Comparison of ENCODE assay signal across 15 mouse cellular contexts in the genomic region with DNA sequence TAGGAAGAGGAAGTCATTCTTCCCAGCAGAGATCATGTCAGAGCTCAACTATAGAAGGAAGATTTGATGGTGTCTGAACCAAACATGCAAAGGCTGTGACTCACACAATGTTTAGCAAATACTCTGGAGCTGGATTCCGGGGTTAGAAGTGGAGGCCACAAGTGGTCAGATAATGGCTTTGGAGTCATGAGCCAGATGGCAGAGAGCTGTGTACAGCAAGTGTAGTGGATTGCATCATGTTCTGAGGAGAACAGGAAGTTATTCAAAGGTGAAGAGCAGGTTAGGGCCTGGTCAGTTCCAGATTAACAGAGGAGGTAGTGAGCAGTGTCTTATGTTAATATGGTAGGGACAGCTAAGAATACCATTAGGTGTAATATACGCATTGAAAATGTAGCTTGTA. TPM values are rescaled to one million over a fixed set of nuclear protein-coding genes. Genes with fewer than 3 reads are reported as not detected.
A peak's percentile ranks its signal among the peaks of the same experiment; 100 is the strongest.
DNase-seq lines count a peak whose midpoint lies in the region; ATAC-seq and TF ChIP-seq lines count a peak whose summit lies in the region.
"Had no signal": no experiment of that assay in that cellular context is flagged by ENCODE, and none has a peak within 500 bp of the region (broad histone marks: within the 10 kb centered on the region; RNA-seq: fewer than 3 reads in every experiment).

No protein-coding gene starts in this region.

- H3K36me3 ChIP-seq in midbrain, embryonic 11.5 days (ENCODE audit: control insufficient read depth, insufficient read depth, low read length): peaks cover 3% of the 10 kb centered on the region; the same call in 1 of the 2 replicates
- H3K36me3 ChIP-seq in midbrain, embryonic 10.5 days: peaks cover 68% of the 10 kb centered on the region
- H3K36me3 ChIP-seq in lung, embryonic 16.5 days (ENCODE audit: control insufficient read depth, insufficient read depth, low read length): peaks cover 23% of the 10 kb centered on the region
- H3K36me3 ChIP-seq in hindbrain, embryonic 14.5 days (replicated peaks; ENCODE audit: control insufficient read depth, insufficient read depth): peaks cover 59% of the 10 kb centered on the region

- no peak overlapping the region for H3K27ac ChIP-seq in midbrain, embryonic 11.5 days (ENCODE audit: low read depth, low read length)
- H3K27ac ChIP-seq in midbrain, embryonic 10.5 days (replicated peaks): no peak overlapping the region
- no peak overlapping the region for H3K27ac ChIP-seq in lung, embryonic 16.5 days (ENCODE audit: low read length)
- H3K27ac ChIP-seq in layer of hippocampus, adult 2 months: no peak overlapping the region
- no peak overlapping the region for H3K27ac ChIP-seq in hindbrain, embryonic 14.5 days
- H3K27ac ChIP-seq: embryonic facial prominence, embryonic 15.5 days; forebrain, embryonic 13.5 days; neural tube, embryonic 12.5 days had no signal

- no peak overlapping the region for H3K4me3 ChIP-seq in midbrain, embryonic 11.5 days (ENCODE audit: low read depth, low read length)
- no peak overlapping the region for H3K4me3 ChIP-seq in midbrain, embryonic 10.5 days
- no peak overlapping the region for H3K4me3 ChIP-seq in lung, embryonic 16.5 days (ENCODE audit: low read length)
- no peak overlapping the region for H3K4me3 ChIP-seq in layer of hippocampus, adult 2 months
- H3K4me3 ChIP-seq in hindbrain, embryonic 14.5 days (replicated peaks; ENCODE audit: low read length): no peak overlapping the region
- H3K4me3 ChIP-seq: embryonic facial prominence, embryonic 15.5 days; forebrain, embryonic 13.5 days; neural tube, embryonic 12.5 days had no signal

- CTCF ChIA-PET in Patski (lab: Charles Lee): interaction anchor here (0.9 to 5.9 kb wide), 7 partner anchors 9 to 84 kb away, joined by 3 to 35 read pairs (median 3); no protein-coding TSS in a partner anchor

- H3K4me1 ChIP-seq in midbrain, embryonic 11.5 days (ENCODE audit: control insufficient read depth, insufficient read depth, low read length): no peaks in the 10 kb centered on the region
- no peaks in the 10 kb centered on the region for H3K4me1 ChIP-seq in midbrain, embryonic 10.5 days
- no peaks in the 10 kb centered on the region; the same call in 1 of the 2 replicates for H3K4me1 ChIP-seq in lung, embryonic 16.5 days (replicated peaks; ENCODE audit: control insufficient read depth, insufficient read depth, low read length)
- no peaks in the 10 kb centered on the region for H3K4me1 ChIP-seq in hindbrain, embryonic 14.5 days (replicated peaks; ENCODE audit: control insufficient read depth, insufficient read depth, low read length)
- H3K4me1 ChIP-seq: embryonic facial prominence, embryonic 15.5 days; forebrain, embryonic 13.5 days; neural tube, embryonic 12.5 days had no signal

- 97% methylated on average over 2 of the region's 2 CpGs for WGBS in midbrain, embryonic 11.5 days
- WGBS in midbrain, embryonic 10.5 days: 95% methylated on average over 2 of the region's 2 CpGs
- WGBS in lung, embryonic 16.5 days: 74% methylated on average over 2 of the region's 2 CpGs
- WGBS in hindbrain, embryonic 14.5 days: 94% methylated on average over 2 of the region's 2 CpGs

- in situ Hi-C loops in Patski (cut with MboI; ENCODE audit: low pct_unique_long_range_greater_than_20kb): no loop called here

- no peaks in the 10 kb centered on the region for H3K27me3 ChIP-seq in midbrain, embryonic 11.5 days (ENCODE audit: control insufficient read depth, insufficient read depth, low read length)
- no peaks in the 10 kb centered on the region for H3K27me3 ChIP-seq in midbrain, embryonic 10.5 days (ENCODE audit: low read depth, poor library complexity, severe bottlenecking)
- no peaks in the 10 kb centered on the region for H3K27me3 ChIP-seq in Patski
- no peaks in the 10 kb centered on the region for H3K27me3 ChIP-seq in lung, embryonic 16.5 days (ENCODE audit: control insufficient read depth, insufficient read depth, low read depth, low read length)
- no peaks in the 10 kb centered on the region for H3K27me3 ChIP-seq in hindbrain, embryonic 14.5 days (ENCODE audit: control insufficient read depth, insufficient read depth, low read length)
- H3K27me3 ChIP-seq: embryonic facial prominence, embryonic 15.5 days; forebrain, embryonic 13.5 days; neural tube, embryonic 12.5 days had no signal

- DNase-seq in midbrain, embryonic 11.5 days (ENCODE audit: low spot score, missing footprints): peak; percentile 8
- DNase-seq in midbrain, embryonic 10.5 days (ENCODE audit: low spot score): no peak
- DNase-seq in Patski (ENCODE audit: low read depth, low spot score): peak; percentile 33
- no peak for DNase-seq in layer of hippocampus, adult 2 months (ENCODE audit: low spot score in 2 of 2)
- DNase-seq in left cerebral cortex, postnatal 25 days (ENCODE audit: low spot score in 2 of 2): no peak
- no peak for DNase-seq in hindbrain, embryonic 14.5 days (ENCODE audit: low spot score)
- DNase-seq: cerebellum, adult 18-20 months; lung, embryonic 14.5 days; retina, postnatal 1 day had no signal

- H3K9me3 ChIP-seq in midbrain, embryonic 11.5 days (ENCODE audit: control insufficient read depth, low read length): no peaks in the 10 kb centered on the region
- no peaks in the 10 kb centered on the region for H3K9me3 ChIP-seq in midbrain, embryonic 10.5 days (replicated peaks)
- no peaks in the 10 kb centered on the region for H3K9me3 ChIP-seq in lung, embryonic 16.5 days (ENCODE audit: control insufficient read depth, low read length)
- no peaks in the 10 kb centered on the region for H3K9me3 ChIP-seq in hindbrain, embryonic 14.5 days (ENCODE audit: control insufficient read depth, low read length)
- H3K9me3 ChIP-seq: embryonic facial prominence, embryonic 15.5 days; forebrain, embryonic 13.5 days; neural tube, embryonic 12.5 days had no signal

- H3K9ac ChIP-seq in midbrain, embryonic 11.5 days (ENCODE audit: low read length): no peak overlapping the region
- H3K9ac ChIP-seq in lung, embryonic 16.5 days (ENCODE audit: low read length): no peak overlapping the region
- H3K9ac ChIP-seq in hindbrain, embryonic 14.5 days: no peak overlapping the region
- H3K9ac ChIP-seq: embryonic facial prominence, embryonic 15.5 days; forebrain, embryonic 13.5 days; lung, embryonic 14.5 days; neural tube, embryonic 12.5 days had no signal

- H3K4me2 ChIP-seq in midbrain, embryonic 11.5 days: no peak overlapping the region
- H3K4me2 ChIP-seq in lung, embryonic 16.5 days (ENCODE audit: low read depth, low read length): no peak overlapping the region
- H3K4me2 ChIP-seq in hindbrain, embryonic 14.5 days (replicated peaks): no peak overlapping the region
- H3K4me2 ChIP-seq: embryonic facial prominence, embryonic 15.5 days; forebrain, embryonic 13.5 days; lung, embryonic 14.5 days; neural tube, embryonic 12.5 days had no signal

- intact Hi-C loops in left cerebral cortex, postnatal 25 days (cut with DNase I): no loop called here

- no peak for ATAC-seq in midbrain, embryonic 11.5 days (ENCODE audit: low FRiP score)
- peak; percentile 87 for ATAC-seq in Patski
- ATAC-seq in lung, embryonic 16.5 days (ENCODE audit: low read depth): 0 out of 2 replicates have a peak, but pooled peaks have one; percentile 31
- ATAC-seq in neutrophil, adult 5-6 weeks (ENCODE audit: extremely low read depth, insufficient number of reproducible peaks, low FRiP score, poor library complexity, severe bottlenecking): peak; percentile 87
- no peak for ATAC-seq in hindbrain, embryonic 14.5 days (ENCODE audit: low FRiP score)
- ATAC-seq: forebrain, embryonic 13.5 days; midbrain, embryonic 16.5 days had no signal

- POLR2A ChIA-PET in Patski (lab: Charles Lee): no interaction called here

- TF ChIP-seq CTCF in Patski (IDR thresholded peaks at IDR 0.05): no peak
- TF ChIP-seq CTCF in layer of hippocampus, adult 2 months (conservative IDR thresholded peaks at IDR 0.05): no peak

RNA-seq across cellular contexts. Expression of a gene that starts 20.4 kb away (rescaled TPM):
- 16.1 and 18.2 TPM in 2 replicates for polyA plus RNA-seq in midbrain, embryonic 11.5 days (2014; fragmentation: Nextera tagmentation; extraction: Ambion mirVana)
- 11.7 and 11.8 TPM in 2 replicates for polyA plus RNA-seq in midbrain, embryonic 10.5 days (2016; fragmentation: Nextera tagmentation; extraction: Ambion mirVana)
- polyA plus RNA-seq in Patski (2021): 27.0 TPM
- polyA plus RNA-seq in lung, embryonic 16.5 days (2015; fragmentation: Nextera tagmentation; extraction: Ambion mirVana): 23.3 and 24.2 TPM in 2 replicates
- 30.6 and 31.2 TPM in 2 replicates for total RNA-seq in neutrophil, adult 5-6 weeks (2017)
- total RNA-seq in layer of hippocampus, adult 2 months (2021): 10 to 100 TPM; 22.1 to 24.5 TPM
- 10 to 100 TPM; 22.3 to 23.7 TPM for total RNA-seq in left cerebral cortex, postnatal 25 days (2021)
- 26.6 and 29.7 TPM in 2 replicates for polyA plus RNA-seq in hindbrain, embryonic 14.5 days (2014; fragmentation: Nextera tagmentation; extraction: Ambion mirVana)

Comparison
In these comparisons a context has a peak if more than half of its experiments do, and no peak if none do; other contexts are left out.
1. DNase-seq: peak in midbrain, embryonic 11.5 days (single experiment) and Patski (single experiment); none in midbrain, embryonic 10.5 days (single experiment), layer of hippocampus, adult 2 months (0 of 2), left cerebral cortex, postnatal 25 days (0 of 2) and hindbrain, embryonic 14.5 days (single experiment).
2. ATAC-seq: peak in Patski (single experiment), lung, embryonic 16.5 days (single experiment) and neutrophil, adult 5-6 weeks (single experiment); none in midbrain, embryonic 11.5 days (single experiment) and hindbrain, embryonic 14.5 days (single experiment).